Mouse (Mus musculus): ENCODE data around the gene Lrrn2. TPM values are rescaled to one million over a fixed set of nuclear protein-coding genes. Genes with fewer than 3 reads are reported as not detected.

The Lrrn2 gene
- polyA plus RNA-seq, 1 experiment = 1.5 TPM

DNA sequence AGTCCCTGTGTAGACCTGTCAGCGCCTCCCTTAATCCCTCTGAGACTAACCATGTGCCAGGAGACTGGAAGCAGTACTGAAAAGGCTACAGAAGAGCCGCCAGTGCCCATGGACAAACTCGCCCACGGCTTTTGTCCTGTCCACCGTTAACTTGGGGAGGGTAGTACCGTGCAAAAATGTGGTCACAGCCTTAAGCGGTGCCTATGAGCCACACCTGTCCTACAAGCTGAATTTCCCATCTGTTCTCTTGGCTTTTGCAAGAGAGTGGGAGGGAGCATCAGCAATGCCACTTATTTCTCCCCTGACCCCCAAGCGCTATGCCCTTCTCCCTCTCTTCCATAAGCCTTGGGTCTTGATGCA lies 292 bp upstream of the Lrrn2 start:
- H3K4me1 ChIP-seq (replicated peaks; ENCODE audit: control insufficient read depth, insufficient read depth, low read length) = no peaks in the 10 kb centered on the region
- peaks cover 14% of the 10 kb centered on the region; the same call in 1 of the 2 replicates for H3K27me3 ChIP-seq (ENCODE audit: control insufficient read depth, insufficient read depth, low read length)
- DNase-seq = no peak
- H3K36me3 ChIP-seq (ENCODE audit: control insufficient read depth, insufficient read depth, low read length) = no peaks in the 10 kb centered on the region
- H3K4me3 ChIP-seq (ENCODE audit: control insufficient read depth, insufficient read depth, low read length) = no peak overlapping the region
- 41% methylated on average over 8 of the region's 8 CpGs for WGBS
- H3K27ac ChIP-seq (ENCODE audit: control insufficient read depth, insufficient read depth, low read length) = no peak overlapping the region
- TF ChIP-seq POLR2A (IDR thresholded peaks at IDR 0.05; ENCODE audit: control insufficient read depth, extremely low read depth, insufficient read depth, low read length, poor library complexity) (no peak), CTCF (IDR thresholded peaks at IDR 0.05; ENCODE audit: borderline replicate concordance, control insufficient read depth, extremely low read depth, insufficient read depth, low read length, poor library complexity) (no peak)

DNA sequence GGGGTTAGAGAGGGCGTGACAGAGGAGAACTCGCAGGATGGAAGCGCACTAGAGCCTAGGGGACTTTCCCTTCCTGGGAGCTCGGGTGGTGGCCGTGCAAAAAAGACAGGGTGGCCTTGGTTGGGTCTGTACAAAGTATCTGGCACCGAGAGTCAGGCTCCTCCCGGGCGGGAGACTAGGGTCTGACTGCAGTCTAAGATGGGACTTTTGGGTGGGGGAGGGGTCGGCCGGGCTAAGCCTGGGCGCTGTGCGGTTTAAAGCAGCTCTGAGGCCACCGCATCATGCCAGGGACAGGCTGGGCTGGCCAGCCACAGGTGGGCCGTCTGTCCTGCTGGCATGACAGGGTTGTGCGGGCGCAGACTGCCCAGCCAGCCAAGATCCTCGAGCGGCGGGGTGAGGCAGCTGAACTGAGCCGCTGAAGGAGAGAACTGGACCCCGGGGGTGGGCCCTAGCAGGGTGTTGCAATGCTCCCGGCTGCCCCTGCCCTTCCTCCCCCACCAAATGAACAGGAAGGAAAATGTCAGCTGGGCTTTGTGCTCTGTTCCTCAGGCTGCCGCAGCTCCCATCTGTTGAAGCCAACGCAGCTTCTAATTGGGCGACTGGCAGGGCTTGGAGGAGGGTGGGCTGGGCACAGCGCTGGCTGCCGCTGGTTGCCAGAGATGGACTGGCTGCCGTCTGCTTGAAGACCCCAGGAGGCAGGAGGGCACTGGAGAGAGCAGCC lies 1.1 kb downstream of the Lrrn2 start:
- no peak for DNase-seq
- TF ChIP-seq CTCF (IDR thresholded peaks at IDR 0.05; ENCODE audit: borderline replicate concordance, control insufficient read depth, extremely low read depth, insufficient read depth, low read length, poor library complexity) = no peak
- TF ChIP-seq POLR2A (IDR thresholded peaks at IDR 0.05; ENCODE audit: control insufficient read depth, extremely low read depth, insufficient read depth, low read length, poor library complexity) = no peak
- WGBS = 4% methylated on average over 28 of the region's 28 CpGs
- H3K27ac ChIP-seq (ENCODE audit: control insufficient read depth, insufficient read depth, low read length) = no peak overlapping the region
- H3K4me3 ChIP-seq (ENCODE audit: control insufficient read depth, insufficient read depth, low read length) = no peak overlapping the region
- H3K27me3 ChIP-seq (ENCODE audit: control insufficient read depth, insufficient read depth, low read length) = peaks cover 14% of the 10 kb centered on the region; the same call in 1 of the 2 replicates
- no peaks in the 10 kb centered on the region for H3K4me1 ChIP-seq (replicated peaks; ENCODE audit: control insufficient read depth, insufficient read depth, low read length)
- no peaks in the 10 kb centered on the region for H3K36me3 ChIP-seq (ENCODE audit: control insufficient read depth, insufficient read depth, low read length)

DNA sequence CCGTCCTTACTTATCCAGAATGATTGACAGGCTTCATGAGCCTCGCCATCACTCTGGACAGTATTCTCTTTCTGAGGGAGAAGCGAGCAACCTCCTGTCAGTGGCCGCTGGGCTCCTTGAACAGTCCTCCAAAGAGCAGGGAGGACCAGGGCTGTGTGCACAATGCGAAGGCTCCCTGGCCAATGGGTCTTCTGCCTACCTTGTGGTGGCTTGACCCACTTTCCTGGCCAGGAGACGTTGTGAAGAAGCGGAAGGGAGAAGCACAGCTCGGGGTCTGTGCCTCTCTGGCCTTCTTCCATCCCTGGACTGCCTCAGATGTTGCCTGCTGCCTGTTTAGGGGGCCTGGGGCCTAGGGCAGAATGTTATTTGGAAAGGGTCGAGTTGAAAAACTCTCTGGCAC lies 1.8 kb downstream of the Lrrn2 start:
- no peak overlapping the region for H3K4me3 ChIP-seq (ENCODE audit: control insufficient read depth, insufficient read depth, low read length)
- no peaks in the 10 kb centered on the region for H3K4me1 ChIP-seq (replicated peaks; ENCODE audit: control insufficient read depth, insufficient read depth, low read length)
- TF ChIP-seq POLR2A (IDR thresholded peaks at IDR 0.05; ENCODE audit: control insufficient read depth, extremely low read depth, insufficient read depth, low read length, poor library complexity) = no peak
- DNase-seq = no peak
- no peak overlapping the region for H3K27ac ChIP-seq (ENCODE audit: control insufficient read depth, insufficient read depth, low read length)
- no peaks in the 10 kb centered on the region for H3K36me3 ChIP-seq (ENCODE audit: control insufficient read depth, insufficient read depth, low read length)
- 57% methylated on average over 9 of the region's 9 CpGs for WGBS
- H3K27me3 ChIP-seq (ENCODE audit: control insufficient read depth, insufficient read depth, low read length) = peaks cover 14% of the 10 kb centered on the region; the same call in 1 of the 2 replicates

DNA sequence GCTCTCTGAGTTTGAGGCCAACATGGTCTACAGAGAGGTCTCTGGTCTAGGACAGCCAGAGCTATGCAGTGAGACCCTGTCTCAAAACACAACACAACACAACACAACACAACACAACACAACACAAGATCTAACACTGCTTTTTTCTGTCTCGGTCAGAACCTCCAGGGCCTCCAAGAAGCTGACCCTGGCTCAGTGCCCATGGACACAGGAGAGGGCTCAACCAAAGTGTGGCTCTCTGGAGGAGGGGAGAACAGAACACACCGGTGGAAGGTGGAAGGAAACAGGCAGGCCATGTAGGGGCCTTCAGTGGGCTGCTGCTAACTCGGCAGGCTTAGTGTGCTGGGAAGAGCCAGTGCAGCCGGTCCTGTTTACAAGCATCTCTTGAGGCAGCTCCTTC lies 5.6 kb downstream of the Lrrn2 start:
- Histone ChIP-seq H3K27me3 (ENCODE audit: control insufficient read depth, insufficient read depth, low read length) (peaks cover 8% of the 10 kb centered on the region; the same call in 1 of the 2 replicates), H3K4me3 (ENCODE audit: control insufficient read depth, insufficient read depth, low read length) (no peak overlapping the region), H3K27ac (ENCODE audit: control insufficient read depth, insufficient read depth, low read length) (no peak overlapping the region), H3K4me1 (replicated peaks; ENCODE audit: control insufficient read depth, insufficient read depth, low read length) (no peaks in the 10 kb centered on the region), H3K36me3 (ENCODE audit: control insufficient read depth, insufficient read depth, low read length) (no peaks in the 10 kb centered on the region)
- no peak for TF ChIP-seq CTCF (IDR thresholded peaks at IDR 0.05; ENCODE audit: borderline replicate concordance, control insufficient read depth, extremely low read depth, insufficient read depth, low read length, poor library complexity)
- no peak for TF ChIP-seq POLR2A (IDR thresholded peaks at IDR 0.05; ENCODE audit: control insufficient read depth, extremely low read depth, insufficient read depth, low read length, poor library complexity)
- DNase-seq = no peak
- 45% methylated on average over 4 of the region's 4 CpGs for WGBS

DNA sequence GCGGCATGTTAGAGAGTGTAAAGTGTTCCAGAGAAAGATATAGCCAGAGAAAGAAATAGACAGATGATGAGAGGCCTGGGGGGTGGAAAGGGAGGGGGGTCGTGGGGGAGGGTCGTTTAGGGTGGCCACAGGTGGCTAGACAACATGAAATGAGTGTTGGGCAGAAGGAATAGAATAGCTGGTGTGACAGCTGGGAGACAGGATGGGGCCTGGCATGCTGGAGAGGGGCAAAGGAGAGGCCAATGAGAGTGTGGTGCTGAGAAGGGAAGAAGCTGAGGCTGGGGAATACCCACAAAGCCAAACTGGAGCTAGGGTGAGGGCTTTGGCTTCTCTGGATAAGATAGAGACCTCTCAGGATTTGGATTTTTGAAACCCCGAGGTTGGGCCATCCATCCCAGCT lies 6.6 kb downstream of the Lrrn2 start:
- no peaks in the 10 kb centered on the region for H3K36me3 ChIP-seq (ENCODE audit: control insufficient read depth, insufficient read depth, low read length)
- no peak overlapping the region for H3K27ac ChIP-seq (ENCODE audit: control insufficient read depth, insufficient read depth, low read length)
- 62% methylated on average over 4 of the region's 4 CpGs for WGBS
- no peaks in the 10 kb centered on the region; the same call in 1 of the 2 replicates for H3K27me3 ChIP-seq (ENCODE audit: control insufficient read depth, insufficient read depth, low read length)
- TF ChIP-seq POLR2A (IDR thresholded peaks at IDR 0.05; ENCODE audit: control insufficient read depth, extremely low read depth, insufficient read depth, low read length, poor library complexity) = no peak
- no peak overlapping the region for H3K4me3 ChIP-seq (ENCODE audit: control insufficient read depth, insufficient read depth, low read length)
- no peak for DNase-seq
- no peaks in the 10 kb centered on the region for H3K4me1 ChIP-seq (replicated peaks; ENCODE audit: control insufficient read depth, insufficient read depth, low read length)

DNA sequence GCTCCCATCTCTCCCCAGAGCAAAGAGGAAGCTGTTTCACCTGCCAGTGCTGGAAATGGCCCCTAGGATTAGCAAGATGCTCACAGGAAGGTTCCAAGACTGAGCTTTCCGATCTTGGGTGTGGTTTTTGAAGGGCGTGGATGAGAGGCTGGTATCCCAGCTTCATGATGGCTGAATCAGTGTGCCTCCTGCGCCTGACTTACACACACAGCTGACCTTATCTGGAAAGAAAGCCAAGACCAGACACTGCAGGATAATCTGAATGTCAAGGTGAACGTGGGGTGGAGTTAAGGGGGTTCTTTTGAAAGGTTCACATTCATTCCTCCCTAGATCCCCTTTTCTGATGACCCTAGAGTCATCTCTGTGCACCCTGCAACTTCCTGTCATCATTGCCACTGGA lies 8.7 kb downstream of the Lrrn2 start:
- H3K27me3 ChIP-seq (ENCODE audit: control insufficient read depth, insufficient read depth, low read length) = no peaks in the 10 kb centered on the region
- no peak overlapping the region for H3K4me3 ChIP-seq (ENCODE audit: control insufficient read depth, insufficient read depth, low read length)
- H3K36me3 ChIP-seq (ENCODE audit: control insufficient read depth, insufficient read depth, low read length) = no peaks in the 10 kb centered on the region
- 82% methylated on average over 4 of the region's 4 CpGs for WGBS
- no peak for TF ChIP-seq POLR2A (IDR thresholded peaks at IDR 0.05; ENCODE audit: control insufficient read depth, extremely low read depth, insufficient read depth, low read length, poor library complexity)
- TF ChIP-seq CTCF (IDR thresholded peaks at IDR 0.05; ENCODE audit: borderline replicate concordance, control insufficient read depth, extremely low read depth, insufficient read depth, low read length, poor library complexity) = no peak
- DNase-seq = no peak
- H3K4me1 ChIP-seq (replicated peaks; ENCODE audit: control insufficient read depth, insufficient read depth, low read length) = 0 out of 2 replicates have a peak, but pooled peaks cover 3% of the 10 kb centered on the region
- H3K27ac ChIP-seq (ENCODE audit: control insufficient read depth, insufficient read depth, low read length) = no peak overlapping the region
